ENCODE assay signal across 15 mouse cellular contexts in genomic region chr10:21783478-21783877, GRCm38 (mm10).
DNase-seq lines count a peak whose midpoint lies in the region; ATAC-seq and TF ChIP-seq lines count a peak whose summit lies in the region.
"Had no signal": no experiment of that assay in that cellular context is flagged by ENCODE, and none has a peak within 500 bp of the region (broad histone marks: within the 10 kb centered on the region; RNA-seq: fewer than 3 reads in every experiment).

No protein-coding gene starts in this region.

- no peak overlapping the region for H3K27ac ChIP-seq in heart, embryonic 12.5 days (ENCODE audit: poor library complexity, severe bottlenecking)
- H3K27ac ChIP-seq in brown adipose tissue, adult 24 weeks (replicated peaks; ENCODE audit: low read depth, low read length): peak overlapping the region; percentile 97
- H3K27ac ChIP-seq in kidney, postnatal 0 days: no peak overlapping the region
- H3K27ac ChIP-seq: hindbrain, embryonic 15.5 days; layer of hippocampus, adult 2 months; limb, embryonic 15.5 days; midbrain, embryonic 10.5 days had no signal

- TF ChIP-seq CTCF in kidney, postnatal 0 days (IDR thresholded peaks at IDR 0.05; ENCODE audit: low read depth): no peak

- peak; percentile 98 for DNase-seq in heart, adult 11 months
- peak; percentile 41 for DNase-seq in 416B (ENCODE audit: low read depth)
- DNase-seq in kidney, postnatal 0 days (ENCODE audit: low spot score): peak; percentile 28
- DNase-seq in spleen, postnatal 4 days (ENCODE audit: low spot score in 2 of 2): no peak
- DNase-seq in frontal cortex, postnatal 10 days (ENCODE audit: low spot score in 2 of 2): no peak
- no peak for DNase-seq in lung, postnatal 36 days
- DNase-seq: cerebellum, adult 8-10 months; lung, embryonic 14.5 days had no signal

- no peak overlapping the region for H3K9ac ChIP-seq in heart, embryonic 12.5 days
- H3K9ac ChIP-seq in kidney, postnatal 0 days (ENCODE audit: low read depth, low read length): no peak overlapping the region
- H3K9ac ChIP-seq: hindbrain, embryonic 15.5 days; limb, embryonic 15.5 days; lung, embryonic 14.5 days had no signal

- 78% methylated on average over 7 of the region's 7 CpGs for WGBS in heart, embryonic 12.5 days
- WGBS in kidney, postnatal 0 days: 83% methylated on average over 7 of the region's 7 CpGs

- H3K4me2 ChIP-seq in heart, embryonic 12.5 days: no peak overlapping the region
- no peak overlapping the region for H3K4me2 ChIP-seq in kidney, postnatal 0 days (ENCODE audit: low read length)
- H3K4me2 ChIP-seq: hindbrain, embryonic 15.5 days; limb, embryonic 15.5 days; lung, embryonic 14.5 days had no signal

- no peak for ATAC-seq in heart, embryonic 12.5 days (ENCODE audit: insufficient number of reproducible peaks, low FRiP score)
- no peak for ATAC-seq in kidney, postnatal 0 days (replicated peaks; ENCODE audit: low FRiP score, low read depth)

- no peaks in the 10 kb centered on the region for H3K36me3 ChIP-seq in heart, embryonic 12.5 days
- H3K36me3 ChIP-seq in kidney, postnatal 0 days (ENCODE audit: insufficient read depth, low read length): no peaks in the 10 kb centered on the region
- H3K36me3 ChIP-seq: hindbrain, embryonic 15.5 days; limb, embryonic 15.5 days; midbrain, embryonic 10.5 days had no signal

- no peak overlapping the region for H3K4me3 ChIP-seq in heart, embryonic 12.5 days
- H3K4me3 ChIP-seq in brown adipose tissue, adult 24 weeks (ENCODE audit: insufficient read depth, low read depth, low read length): no peak overlapping the region
- no peak overlapping the region for H3K4me3 ChIP-seq in kidney, postnatal 0 days (replicated peaks; ENCODE audit: low read depth, low read length)
- H3K4me3 ChIP-seq: hindbrain, embryonic 15.5 days; layer of hippocampus, adult 2 months; limb, embryonic 15.5 days; midbrain, embryonic 10.5 days had no signal

- H3K27me3 ChIP-seq in heart, embryonic 12.5 days (replicated peaks): no peaks in the 10 kb centered on the region
- no peaks in the 10 kb centered on the region for H3K27me3 ChIP-seq in kidney, postnatal 0 days (ENCODE audit: insufficient read depth, low read length)
- H3K27me3 ChIP-seq: CH12.LX; hindbrain, embryonic 15.5 days; limb, embryonic 15.5 days had no signal

- no peaks in the 10 kb centered on the region for H3K4me1 ChIP-seq in heart, embryonic 12.5 days (replicated peaks)
- peaks cover 5% of the 10 kb centered on the region; the same call in 1 of the 2 replicates for H3K4me1 ChIP-seq in brown adipose tissue, adult 24 weeks (ENCODE audit: control insufficient read depth, insufficient read depth, insufficient read length, low read length)
- no peaks in the 10 kb centered on the region for H3K4me1 ChIP-seq in kidney, postnatal 0 days (replicated peaks; ENCODE audit: insufficient read depth, low read length)
- H3K4me1 ChIP-seq: hindbrain, embryonic 15.5 days; limb, embryonic 15.5 days; midbrain, embryonic 10.5 days had no signal

- H3K9me3 ChIP-seq in heart, embryonic 12.5 days (replicated peaks): no peaks in the 10 kb centered on the region
- no peaks in the 10 kb centered on the region for H3K9me3 ChIP-seq in kidney, postnatal 0 days (replicated peaks; ENCODE audit: low read length)
- H3K9me3 ChIP-seq: hindbrain, embryonic 15.5 days; limb, embryonic 15.5 days; midbrain, embryonic 10.5 days had no signal

Comparison
In these comparisons a context has a peak if more than half of its experiments do, and no peak if none do; other contexts are left out.
1. DNase-seq: peak in heart, adult 11 months (single experiment), 416B (single experiment) and kidney, postnatal 0 days (single experiment); none in spleen, postnatal 4 days (0 of 2), frontal cortex, postnatal 10 days (0 of 2) and lung, postnatal 36 days (single experiment).